8 mouse cellular contexts compared by ENCODE assay signal in the genomic region with DNA sequence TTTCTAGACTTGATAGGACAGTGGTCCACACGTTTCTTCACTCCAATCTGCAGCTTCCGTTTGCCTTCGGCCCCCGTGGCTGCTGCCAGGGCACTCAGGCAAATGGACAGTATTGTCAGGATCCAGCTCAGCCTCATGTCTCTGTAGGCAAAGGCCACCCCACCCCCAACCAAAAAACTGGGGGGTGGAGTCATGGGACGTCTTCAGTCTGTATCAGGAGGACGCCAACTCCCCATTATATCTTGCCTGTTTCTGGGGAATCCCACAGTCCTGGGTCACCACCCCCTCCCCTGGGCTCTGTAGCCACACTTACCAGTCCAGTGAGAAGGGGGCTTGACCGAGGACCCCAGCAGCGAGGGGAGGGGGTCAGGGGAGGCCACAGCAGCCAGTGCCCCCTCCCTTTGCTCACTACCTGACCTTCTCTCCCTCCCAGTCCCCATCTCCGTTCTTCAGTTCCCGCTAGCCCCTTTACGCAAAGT. TPM values are rescaled to one million over a fixed set of nuclear protein-coding genes. Genes with fewer than 3 reads are reported as not detected.
DNase-seq lines count a peak whose midpoint lies in the region; ATAC-seq and TF ChIP-seq lines count a peak whose summit lies in the region.

No protein-coding gene starts in this region.

- H3K4me3 ChIP-seq in heart, embryonic 12.5 days, result peak overlapping the region; percentile 69
- H3K4me3 ChIP-seq in ES-E14 (ENCODE audit: insufficient read depth in 1 of 2, low read depth in 1 of 2, low read length in 2 of 2, poor library complexity in 1 of 2, severe bottlenecking in 1 of 2), result peak overlapping the region; percentile 80 to 93
- peak overlapping the region; percentile 67 for H3K4me3 ChIP-seq in hindbrain, embryonic 13.5 days
- peak overlapping the region; percentile 85 for H3K4me3 ChIP-seq in limb, embryonic 15.5 days
- H3K4me3 ChIP-seq in olfactory bulb, adult 2 months (ENCODE audit: insufficient read depth, low read depth, low read length), result peak overlapping the region; percentile 70

- in situ Hi-C loops in ES-E14 (cut with MboI; ENCODE audit: low sequenced_read_pairs in 2 of 2, unreplicated experiment in 2 of 2), result no loop called here

- peaks cover 44% of the 10 kb centered on the region for H3K4me1 ChIP-seq in heart, embryonic 12.5 days (replicated peaks)
- H3K4me1 ChIP-seq in ES-E14 (ENCODE audit: control insufficient read depth in 2 of 2, insufficient read depth in 2 of 2, low read length in 2 of 2, poor library complexity in 1 of 2), result peaks cover 3 to 13% of the 10 kb centered on the region in 2 experiments; a peak in 3 of 4 replicates
- H3K4me1 ChIP-seq in hindbrain, embryonic 13.5 days (replicated peaks), result peaks cover 50% of the 10 kb centered on the region
- H3K4me1 ChIP-seq in limb, embryonic 15.5 days, result peaks cover 49% of the 10 kb centered on the region
- H3K4me1 ChIP-seq in olfactory bulb, adult 2 months (ENCODE audit: control insufficient read depth, insufficient read depth, low read length), result peaks cover 27% of the 10 kb centered on the region

- TF ChIP-seq POLR2A in olfactory bulb, adult 2 months (IDR thresholded peaks at IDR 0.05; ENCODE audit: insufficient read depth, low read depth, low read length), result no peak

- no peak for TF ChIP-seq CTCF in olfactory bulb, adult 2 months (IDR thresholded peaks at IDR 0.05; ENCODE audit: insufficient read depth, low read depth, low read length)

- no peak for DNase-seq in heart, adult 8-10 months (ENCODE audit: low spot score)
- no peak for DNase-seq in ES-E14 (ENCODE audit: low read depth, low spot score)
- DNase-seq in embryo, embryonic 10.5 days (ENCODE audit: low spot score), result peak; percentile 44

- no peak for ATAC-seq in heart, embryonic 12.5 days (ENCODE audit: insufficient number of reproducible peaks, low FRiP score)
- no peak for ATAC-seq in hindbrain, embryonic 13.5 days (ENCODE audit: low FRiP score)
- no peak for ATAC-seq in limb, embryonic 15.5 days (ENCODE audit: insufficient number of reproducible peaks, low FRiP score, low TSS enrichment, low read depth)
- ATAC-seq in granulocyte monocyte progenitor cell, adult 5-6 weeks (replicated peaks; ENCODE audit: poor library complexity, severe bottlenecking), result no peak

- H3K27me3 ChIP-seq in heart, embryonic 12.5 days (replicated peaks), result no peaks in the 10 kb centered on the region
- H3K27me3 ChIP-seq in hindbrain, embryonic 13.5 days, result no peaks in the 10 kb centered on the region
- no peaks in the 10 kb centered on the region for H3K27me3 ChIP-seq in limb, embryonic 15.5 days

- 3% methylated on average over 11 of the region's 11 CpGs for WGBS in heart, embryonic 12.5 days
- 8% methylated on average over 11 of the region's 11 CpGs for WGBS in hindbrain, embryonic 13.5 days
- 15% methylated on average over 11 of the region's 11 CpGs for WGBS in limb, embryonic 15.5 days
- WGBS in olfactory bulb, adult 2 months, result 8% methylated on average over 11 of the region's 11 CpGs

- H3K36me3 ChIP-seq in heart, embryonic 12.5 days, result peaks cover 48% of the 10 kb centered on the region
- peaks cover 35% of the 10 kb centered on the region for H3K36me3 ChIP-seq in ES-E14 (ENCODE audit: control insufficient read depth, insufficient read depth, low read length, poor library complexity, severe bottlenecking)
- H3K36me3 ChIP-seq in hindbrain, embryonic 13.5 days, result peaks cover 36% of the 10 kb centered on the region
- peaks cover 35% of the 10 kb centered on the region for H3K36me3 ChIP-seq in limb, embryonic 15.5 days

- peak overlapping the region; percentile 82 for H3K9ac ChIP-seq in heart, embryonic 12.5 days
- H3K9ac ChIP-seq in ES-E14 (ENCODE audit: insufficient read depth, low read depth, low read length, poor library complexity, severe bottlenecking), result peak overlapping the region; percentile 72
- H3K9ac ChIP-seq in hindbrain, embryonic 13.5 days, result peak overlapping the region; percentile 85
- H3K9ac ChIP-seq in limb, embryonic 15.5 days, result peak overlapping the region; percentile 37

- H3K9me3 ChIP-seq in heart, embryonic 12.5 days (replicated peaks), result no peaks in the 10 kb centered on the region
- no peaks in the 10 kb centered on the region for H3K9me3 ChIP-seq in ES-E14 (ENCODE audit: control insufficient read depth, insufficient read depth, low read depth, low read length)
- H3K9me3 ChIP-seq in hindbrain, embryonic 13.5 days, result no peaks in the 10 kb centered on the region
- no peaks in the 10 kb centered on the region for H3K9me3 ChIP-seq in limb, embryonic 15.5 days

- H3K4me2 ChIP-seq in heart, embryonic 12.5 days, result peak overlapping the region; percentile 83
- peak overlapping the region; percentile 95 for H3K4me2 ChIP-seq in hindbrain, embryonic 13.5 days
- H3K4me2 ChIP-seq in limb, embryonic 15.5 days, result peak overlapping the region; percentile 68

- peak overlapping the region; percentile 95 for H3K27ac ChIP-seq in heart, embryonic 12.5 days (ENCODE audit: poor library complexity, severe bottlenecking)
- H3K27ac ChIP-seq in ES-E14 (ENCODE audit: insufficient read depth, low read depth, low read length, poor library complexity, severe bottlenecking), result peak overlapping the region; percentile 35
- peak overlapping the region; percentile 97 for H3K27ac ChIP-seq in hindbrain, embryonic 13.5 days
- H3K27ac ChIP-seq in limb, embryonic 15.5 days, result peak overlapping the region; percentile 83
- H3K27ac ChIP-seq in olfactory bulb, adult 2 months (ENCODE audit: insufficient read depth, low read depth, low read length), result peak overlapping the region; percentile 84

TF ChIP-seq in ES-E14, 5 proteins besides CTCF, POLR2A, EP300 and RAD21 (continues in another document):
- no peak for TF ChIP-seq MAFK (IDR thresholded peaks at IDR 0.05; ENCODE audit: insufficient read depth, low read depth, low read length)
- TF ChIP-seq ZNF384 (IDR thresholded peaks at IDR 0.05; ENCODE audit: low read depth, low read length), result no peak
- no peak for TF ChIP-seq CHD2 (IDR thresholded peaks at IDR 0.05; ENCODE audit: low read depth, low read length)

RNA-seq across cellular contexts. Expression of gene Fkbp2, which starts 1.3 kb away (rescaled TPM):
- 73.3 and 81.9 TPM in 2 replicates for polyA plus RNA-seq in heart, embryonic 12.5 days (2016; fragmentation: Nextera tagmentation; extraction: Ambion mirVana)
- total RNA-seq in heart, adult 8-10 months (2022), result 10 to 100 TPM; 17.2 to 23.1 (median 20.9) TPM
- 51.0 and 64.0 TPM in 2 replicates for total RNA-seq in ES-E14 (2012; rRNA removed)
- polyA plus RNA-seq in hindbrain, embryonic 13.5 days (2015; fragmentation: Nextera tagmentation; extraction: Ambion mirVana), result 108 and 109 TPM in 2 replicates
- 117 and 124 TPM in 2 replicates for polyA plus RNA-seq in limb, embryonic 15.5 days (2015; fragmentation: Nextera tagmentation; extraction: Ambion mirVana)
- not detected in 2 replicates for polyA plus RNA-seq in olfactory bulb, adult 2 months (2012; ENCODE audit: insufficient read depth, insufficient read length, low replicate concordance, missing spikeins)
- 98.9 and 160 TPM in 2 replicates for total RNA-seq in granulocyte monocyte progenitor cell, adult 5-6 weeks (2014; fragmentation: Nextera tagmentation)
- 173 and 197 TPM in 2 replicates for total RNA-seq in granulocyte monocyte progenitor cell, adult 5-6 weeks (2017)

RNA-seq across cellular contexts. Expression of gene Plcb3, which starts 2.8 kb away (rescaled TPM):
- 26.6 and 28.9 TPM in 2 replicates for polyA plus RNA-seq in heart, embryonic 12.5 days (2016; fragmentation: Nextera tagmentation; extraction: Ambion mirVana)
- 10 to 100 TPM; 15.6 to 16.2 (median 15.6) TPM for total RNA-seq in heart, adult 8-10 months (2022)
- 42.3 and 55.1 TPM in 2 replicates for total RNA-seq in ES-E14 (2012; rRNA removed)
- 11.5 and 11.7 TPM in 2 replicates for polyA plus RNA-seq in hindbrain, embryonic 13.5 days (2015; fragmentation: Nextera tagmentation; extraction: Ambion mirVana)
- polyA plus RNA-seq in limb, embryonic 15.5 days (2015; fragmentation: Nextera tagmentation; extraction: Ambion mirVana), result 48.4 and 50.5 TPM in 2 replicates
- not detected in 2 replicates for polyA plus RNA-seq in olfactory bulb, adult 2 months (2012; ENCODE audit: insufficient read depth, insufficient read length, low replicate concordance, missing spikeins)
- 8.0 and 14.6 TPM in 2 replicates for total RNA-seq in granulocyte monocyte progenitor cell, adult 5-6 weeks (2014; fragmentation: Nextera tagmentation)
- total RNA-seq in granulocyte monocyte progenitor cell, adult 5-6 weeks (2017), result 7.1 and 10.9 TPM in 2 replicates

RNA-seq across cellular contexts. Expression of gene Ppp1r14b, which starts 4.3 kb away (rescaled TPM):
- polyA plus RNA-seq in heart, embryonic 12.5 days (2016; fragmentation: Nextera tagmentation; extraction: Ambion mirVana), result 194 and 198 TPM in 2 replicates
- 100 to 1,000 TPM in 1 of 4 experiments, 10 to 100 TPM in 3; 75.4 to 112 (median 91.3) TPM for total RNA-seq in heart, adult 8-10 months (2022)
- 365 and 385 TPM in 2 replicates for total RNA-seq in ES-E14 (2012; rRNA removed)
- 114 and 143 TPM in 2 replicates for polyA plus RNA-seq in hindbrain, embryonic 13.5 days (2015; fragmentation: Nextera tagmentation; extraction: Ambion mirVana)
- polyA plus RNA-seq in limb, embryonic 15.5 days (2015; fragmentation: Nextera tagmentation; extraction: Ambion mirVana), result 168 TPM in 2 replicates
- polyA plus RNA-seq in olfactory bulb, adult 2 months (2012; ENCODE audit: insufficient read depth, insufficient read length, low replicate concordance, missing spikeins), result not detected in 2 replicates
- 194 and 276 TPM in 2 replicates for total RNA-seq in granulocyte monocyte progenitor cell, adult 5-6 weeks (2014; fragmentation: Nextera tagmentation)
- 94.5 and 105 TPM in 2 replicates for total RNA-seq in granulocyte monocyte progenitor cell, adult 5-6 weeks (2017)

RNA-seq across cellular contexts. Expression of gene Vegfb, which starts 8.4 kb away (rescaled TPM):
- polyA plus RNA-seq in heart, embryonic 12.5 days (2016; fragmentation: Nextera tagmentation; extraction: Ambion mirVana), result 126 and 136 TPM in 2 replicates
- 100 to 1,000 TPM; 488 to 525 (median 495) TPM for total RNA-seq in heart, adult 8-10 months (2022)
- 10.0 and 14.3 TPM in 2 replicates for total RNA-seq in ES-E14 (2012; rRNA removed)
- 33.5 and 34.9 TPM in 2 replicates for polyA plus RNA-seq in hindbrain, embryonic 13.5 days (2015; fragmentation: Nextera tagmentation; extraction: Ambion mirVana)
- 39.9 and 46.3 TPM in 2 replicates for polyA plus RNA-seq in limb, embryonic 15.5 days (2015; fragmentation: Nextera tagmentation; extraction: Ambion mirVana)
- polyA plus RNA-seq in olfactory bulb, adult 2 months (2012; ENCODE audit: insufficient read depth, insufficient read length, low replicate concordance, missing spikeins), result not detected in 2 replicates
- 27.6 and 35.2 TPM in 2 replicates for total RNA-seq in granulocyte monocyte progenitor cell, adult 5-6 weeks (2014; fragmentation: Nextera tagmentation)
- 6.2 and 7.4 TPM in 2 replicates for total RNA-seq in granulocyte monocyte progenitor cell, adult 5-6 weeks (2017)

RNA-seq across cellular contexts. Expression of gene Dnajc4, which starts 13.3 kb away (rescaled TPM):
- polyA plus RNA-seq in heart, embryonic 12.5 days (2016; fragmentation: Nextera tagmentation; extraction: Ambion mirVana), result 32.7 and 33.9 TPM in 2 replicates
- 10 to 100 TPM; 48.7 to 62.9 (median 53.7) TPM for total RNA-seq in heart, adult 8-10 months (2022)
- 14.0 and 22.0 TPM in 2 replicates for total RNA-seq in ES-E14 (2012; rRNA removed)
- 24.2 and 25.9 TPM in 2 replicates for polyA plus RNA-seq in hindbrain, embryonic 13.5 days (2015; fragmentation: Nextera tagmentation; extraction: Ambion mirVana)
- polyA plus RNA-seq in limb, embryonic 15.5 days (2015; fragmentation: Nextera tagmentation; extraction: Ambion mirVana), result 23.8 and 30.6 TPM in 2 replicates
- not detected in 2 replicates for polyA plus RNA-seq in olfactory bulb, adult 2 months (2012; ENCODE audit: insufficient read depth, insufficient read length, low replicate concordance, missing spikeins)
- 6.4 and 16.5 TPM in 2 replicates for total RNA-seq in granulocyte monocyte progenitor cell, adult 5-6 weeks (2014; fragmentation: Nextera tagmentation)
- total RNA-seq in granulocyte monocyte progenitor cell, adult 5-6 weeks (2017), result 7.9 and 11.8 TPM in 2 replicates

Comparison
In these comparisons a context has a peak if more than half of its experiments do, and no peak if none do; other contexts are left out.
1. H3K27ac ChIP-seq: peak in every context shown above with its lines; median percentile 97 in hindbrain, embryonic 13.5 days; 95 in heart, embryonic 12.5 days; 84 in olfactory bulb, adult 2 months; 83 in limb, embryonic 15.5 days; 35 in ES-E14.
2. RNA of gene Fkbp2, which starts 1.3 kb away (polyA plus RNA-seq): 117 to 124 TPM in limb, embryonic 15.5 days, 108 to 109 TPM in hindbrain, embryonic 13.5 days and 73.3 to 81.9 TPM in heart, embryonic 12.5 days; not detected in olfactory bulb, adult 2 months; every median in the first group is over 10 times any median in the second.
3. Peak in every context shown above with its lines, with median percentiles within 50 percentile points of each other: H3K4me2 ChIP-seq, H3K4me3 ChIP-seq and H3K9ac ChIP-seq.